Mouse (Mus musculus) gastrocnemius, postnatal 10 days (tissue): ENCODE results near the gene Macrod2. TPM values are rescaled to one million over a fixed set of nuclear protein-coding genes. Genes with fewer than 3 reads are reported as not detected.

Experiments
- DNase-seq: peaks from one replicate; pipeline ENCODE4 v3.0.0; 2021; ENCODE audit warnings: mixed read lengths
- total RNA-seq, 2 experiments: library from RNA; stranded (reverse); gene quantifications; 2 replicates each; pipeline ENCODE4 v1.2.3; 2021

Macrod2 gene
- total RNA-seq, 2 experiments from 2014 or later = 16.6 to 17.4 TPM

DNA sequence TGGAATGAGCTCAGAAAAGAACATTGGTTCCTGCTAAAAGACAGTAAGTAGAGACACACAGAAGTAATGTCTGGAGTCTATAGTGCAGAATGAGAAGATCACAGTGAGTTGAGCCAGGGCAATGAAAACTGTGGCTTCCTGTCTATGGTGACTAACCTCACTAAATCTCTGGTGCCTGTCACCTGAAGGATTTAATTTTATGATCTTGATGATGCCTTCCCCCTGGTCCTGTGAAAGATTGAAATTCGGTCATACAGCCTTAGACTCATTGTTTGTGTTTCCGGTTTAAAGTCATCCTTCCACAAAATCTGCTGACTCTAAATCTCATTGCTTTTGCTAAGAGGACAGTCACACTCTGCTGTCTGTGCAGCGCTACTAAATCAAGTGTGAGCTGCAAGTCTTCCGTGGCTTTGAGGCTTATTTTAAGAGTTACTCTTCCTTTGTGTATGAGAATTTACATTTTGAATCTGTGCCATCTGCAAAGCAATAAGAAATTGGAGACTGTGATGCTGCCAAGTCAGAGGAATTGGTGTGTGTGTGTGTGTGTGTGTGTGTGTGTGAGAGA is 1836.0 kb downstream of the Macrod2 start:
- DNase-seq = no peak

DNA sequence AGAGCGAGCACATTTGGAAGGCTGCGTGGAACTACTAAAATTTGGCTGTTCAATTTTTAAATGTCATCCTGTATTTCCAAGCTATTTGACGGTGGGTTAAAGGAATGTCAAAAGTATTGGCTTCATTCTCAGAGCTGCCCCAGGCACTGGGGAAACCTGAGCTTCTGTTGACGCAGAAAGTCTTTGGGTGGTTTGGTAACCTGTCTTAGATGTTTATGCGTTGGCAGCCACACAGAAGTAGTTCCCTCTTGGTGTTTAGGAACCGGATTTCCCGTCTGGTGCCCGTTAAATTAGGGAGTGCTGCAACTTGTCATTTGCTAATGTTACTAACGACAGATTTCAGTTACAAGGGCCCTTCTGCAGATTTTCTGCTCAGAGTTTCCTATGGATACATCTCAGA is 1837.7 kb downstream of the Macrod2 start:
- no peak for DNase-seq

DNA sequence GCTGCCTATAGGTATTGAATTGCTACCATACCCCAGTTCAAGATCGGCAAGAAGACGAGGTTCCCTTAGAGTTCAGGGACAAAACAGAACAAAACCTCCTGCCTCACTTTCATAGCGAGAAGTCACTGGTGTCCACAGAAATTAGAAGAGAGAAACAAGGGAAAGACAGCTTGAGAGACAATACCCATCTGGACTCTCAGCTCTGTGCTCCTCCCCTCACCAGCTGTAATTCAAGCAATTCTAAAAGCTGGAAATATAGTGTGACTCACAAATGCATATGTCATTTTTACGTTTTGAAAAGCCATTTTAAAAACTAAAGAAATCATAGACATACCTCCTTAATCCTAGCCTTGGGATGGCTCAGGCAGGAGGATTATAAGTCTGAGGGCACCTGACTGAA is 1848.4 kb downstream of the Macrod2 start:
- no peak for DNase-seq

DNA sequence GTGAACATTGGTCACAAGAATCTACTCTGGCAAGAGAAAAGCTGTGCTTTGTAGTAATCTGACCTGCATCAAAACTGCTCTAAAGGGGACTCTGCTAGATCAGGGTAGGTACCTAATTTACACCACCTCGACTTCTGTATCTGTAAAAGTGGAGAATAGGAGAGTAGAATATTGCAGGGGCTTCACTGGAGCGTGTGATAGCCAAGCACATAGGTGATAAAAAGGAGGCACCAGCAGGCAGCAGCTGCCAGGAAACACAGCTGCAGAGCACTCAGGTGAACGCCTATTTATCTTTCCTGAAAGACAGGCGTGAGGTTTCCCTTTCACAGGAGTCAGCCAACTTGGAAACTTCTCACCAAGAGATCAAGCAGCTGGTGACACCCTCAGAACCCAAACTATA is 1855.3 kb downstream of the Macrod2 start:
- no peak for DNase-seq

DNA sequence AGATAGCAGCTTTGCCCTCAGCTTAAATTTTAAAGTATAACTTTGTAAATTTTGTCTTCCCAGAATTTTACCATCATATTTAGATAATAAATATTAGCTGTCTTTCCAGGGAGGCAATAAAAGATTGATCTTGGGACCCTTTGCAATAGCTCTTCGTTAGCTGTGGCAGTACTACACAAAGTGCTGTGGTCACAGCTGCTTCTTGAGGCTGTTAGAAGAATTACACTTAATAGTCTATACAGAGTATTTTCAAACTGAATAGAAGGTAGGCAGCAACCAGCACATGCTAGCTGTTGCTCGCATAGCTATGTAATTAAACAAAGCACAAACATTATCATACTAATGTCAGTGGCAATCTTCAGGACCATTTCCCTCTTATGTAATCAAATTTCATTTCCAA is 1856.4 kb downstream of the Macrod2 start:
- no peak for DNase-seq

DNA sequence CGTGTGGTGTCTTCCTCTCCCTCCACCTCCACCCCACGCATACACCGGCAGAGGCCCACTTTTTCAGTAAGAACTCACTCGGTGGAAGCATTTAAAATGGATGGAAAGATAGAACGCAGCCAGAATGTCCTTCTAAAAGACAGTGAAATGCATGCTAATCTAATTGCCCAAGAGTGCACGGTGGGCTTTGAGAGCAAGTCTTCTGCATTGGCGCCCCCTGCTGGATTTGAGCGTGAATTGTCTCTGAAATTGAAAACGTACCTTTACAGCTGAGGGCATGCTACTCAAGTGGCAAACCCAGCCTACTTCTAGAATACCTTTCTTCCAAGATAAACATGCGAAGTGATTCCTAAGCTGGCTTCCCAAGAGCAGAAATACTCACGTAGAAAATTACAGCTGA is 1858.8 kb downstream of the Macrod2 start:
- DNase-seq = peak; percentile 69

DNA sequence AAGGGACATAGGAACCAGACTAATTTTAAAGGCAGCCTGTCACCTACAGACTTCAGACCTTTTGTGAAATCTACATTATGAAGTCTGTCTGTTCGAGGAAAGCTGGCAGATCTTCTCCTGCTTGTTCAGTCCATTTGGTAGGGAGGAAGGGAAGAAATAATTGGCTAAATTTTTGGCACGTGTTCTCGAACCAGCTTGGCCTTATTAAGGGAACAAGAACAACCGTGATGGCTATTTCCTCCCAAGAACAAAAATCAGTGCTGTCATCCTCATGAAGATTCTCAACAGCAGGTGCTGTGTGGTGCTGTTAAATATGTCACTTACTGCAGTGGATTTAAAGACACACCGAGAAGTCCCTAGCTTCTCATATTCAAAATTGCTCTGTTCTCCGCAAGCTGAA is 1859.5 kb downstream of the Macrod2 start:
- DNase-seq = no peak

DNA sequence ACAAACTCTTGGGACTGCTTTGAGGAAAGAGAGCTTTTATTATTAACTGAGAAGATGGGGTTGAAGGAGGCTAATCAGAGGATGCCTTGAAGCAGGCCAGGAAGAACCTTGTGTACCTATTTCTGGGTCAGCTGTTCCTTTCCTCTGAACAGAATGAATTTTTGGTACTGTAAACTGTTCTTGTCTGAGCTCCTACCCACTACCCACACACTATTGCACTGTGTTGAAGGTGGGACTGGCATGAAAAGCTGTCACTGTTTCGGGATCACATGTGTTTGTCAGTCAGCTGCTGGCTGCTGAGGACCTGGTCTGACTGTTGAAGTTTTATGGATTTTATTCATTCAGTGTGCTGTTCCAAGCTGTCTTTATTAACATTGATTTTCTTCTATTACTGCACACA is 1862.4 kb downstream of the Macrod2 start:
- DNase-seq = no peak

DNA sequence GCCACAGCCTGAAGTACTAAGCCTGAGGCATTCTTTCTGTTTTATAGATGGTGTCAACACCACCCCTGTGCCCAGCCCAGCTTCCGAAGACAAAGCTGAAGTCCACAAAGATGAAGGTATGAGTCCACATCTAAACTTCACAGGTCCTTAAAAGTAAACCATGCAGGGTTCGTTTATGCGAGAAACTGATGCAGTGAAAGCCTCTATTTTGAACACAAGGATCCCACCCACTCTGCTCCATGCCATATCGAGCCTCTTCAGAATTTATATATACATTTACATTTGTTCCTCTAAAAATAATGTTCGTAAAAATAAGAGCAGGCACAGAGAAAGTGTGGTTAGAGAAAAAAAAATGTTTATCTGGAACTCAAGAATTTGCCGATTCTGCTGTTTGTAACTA is 1865.9 kb downstream of the Macrod2 start:
- no peak for DNase-seq

DNA sequence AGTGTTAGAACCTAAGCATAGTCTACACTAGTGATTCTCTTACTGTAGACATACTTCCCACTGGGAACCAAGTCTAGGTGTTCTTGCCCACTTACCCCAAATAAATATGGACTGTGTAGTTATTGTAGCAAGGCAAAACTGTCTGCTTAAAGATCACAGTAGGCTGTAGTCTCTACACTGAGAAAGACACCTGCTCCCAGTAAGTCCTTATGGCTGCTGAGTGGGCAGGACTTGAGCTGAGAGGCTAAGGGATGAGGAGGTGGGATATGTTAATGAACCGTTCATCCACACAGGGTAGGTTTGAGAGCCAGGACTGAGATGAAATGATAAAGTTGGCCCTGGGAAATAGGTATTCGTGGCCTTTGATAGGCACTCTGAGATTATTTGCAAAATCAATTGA is 1869.6 kb downstream of the Macrod2 start:
- no peak for DNase-seq

DNA sequence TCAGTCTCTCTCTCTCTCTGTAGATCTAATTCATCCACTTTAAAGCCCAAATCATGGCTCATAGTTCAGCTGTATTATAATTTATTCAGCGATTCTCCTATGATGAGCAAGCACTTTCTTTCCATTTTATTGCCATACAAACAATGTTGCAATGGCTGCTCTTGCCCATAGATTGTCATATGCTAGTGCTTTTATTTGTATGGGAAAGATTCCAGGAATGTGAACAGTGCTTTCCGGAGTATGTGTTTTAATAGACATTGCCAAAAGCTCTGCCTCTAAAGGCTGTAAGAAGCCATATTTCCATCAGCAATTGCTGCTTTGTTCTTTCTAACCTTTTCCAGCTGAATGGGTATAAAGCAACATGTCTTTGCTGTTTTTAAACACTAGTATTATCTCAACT is 1872.7 kb downstream of the Macrod2 start:
- DNase-seq = no peak

DNA sequence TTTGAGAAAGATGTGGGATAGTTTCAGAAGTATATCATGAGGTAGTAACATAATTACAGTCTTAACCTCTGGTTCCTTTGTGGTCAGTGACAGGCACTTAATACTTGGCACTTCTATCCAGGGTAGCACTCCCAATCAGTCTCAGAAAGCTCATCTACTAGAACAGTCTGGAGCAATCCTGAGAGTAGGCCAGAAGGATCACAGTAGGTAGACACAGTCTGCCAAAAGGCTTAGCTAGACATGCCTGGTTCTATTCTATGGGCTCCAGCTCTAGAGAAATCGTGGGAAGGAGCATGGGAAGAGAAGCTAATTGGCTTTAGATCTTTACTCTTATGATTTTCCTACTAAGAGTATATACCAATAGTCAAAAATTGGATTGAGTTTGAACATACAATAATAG is 1891.7 kb downstream of the Macrod2 start:
- DNase-seq = no peak

DNA sequence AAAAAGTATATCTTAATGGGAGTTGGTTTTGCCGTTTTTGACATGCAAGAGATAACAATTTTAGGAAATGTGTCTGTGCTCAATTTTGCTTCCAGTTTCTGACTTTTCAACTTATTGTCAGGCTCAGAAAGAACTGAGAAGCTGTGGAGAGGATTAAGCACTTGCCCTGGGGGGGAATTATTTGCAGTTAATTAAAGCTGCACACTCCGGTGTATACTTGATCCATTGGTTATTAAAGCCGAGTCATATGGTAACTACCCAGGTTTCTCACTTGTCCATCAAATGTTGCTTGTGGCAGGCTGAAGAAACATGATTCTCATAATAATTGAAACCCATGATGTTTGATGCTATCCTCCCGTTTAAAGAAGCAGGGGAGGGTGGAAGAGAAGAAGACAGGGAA is 1899.7 kb downstream of the Macrod2 start:
- DNase-seq = no peak

DNA sequence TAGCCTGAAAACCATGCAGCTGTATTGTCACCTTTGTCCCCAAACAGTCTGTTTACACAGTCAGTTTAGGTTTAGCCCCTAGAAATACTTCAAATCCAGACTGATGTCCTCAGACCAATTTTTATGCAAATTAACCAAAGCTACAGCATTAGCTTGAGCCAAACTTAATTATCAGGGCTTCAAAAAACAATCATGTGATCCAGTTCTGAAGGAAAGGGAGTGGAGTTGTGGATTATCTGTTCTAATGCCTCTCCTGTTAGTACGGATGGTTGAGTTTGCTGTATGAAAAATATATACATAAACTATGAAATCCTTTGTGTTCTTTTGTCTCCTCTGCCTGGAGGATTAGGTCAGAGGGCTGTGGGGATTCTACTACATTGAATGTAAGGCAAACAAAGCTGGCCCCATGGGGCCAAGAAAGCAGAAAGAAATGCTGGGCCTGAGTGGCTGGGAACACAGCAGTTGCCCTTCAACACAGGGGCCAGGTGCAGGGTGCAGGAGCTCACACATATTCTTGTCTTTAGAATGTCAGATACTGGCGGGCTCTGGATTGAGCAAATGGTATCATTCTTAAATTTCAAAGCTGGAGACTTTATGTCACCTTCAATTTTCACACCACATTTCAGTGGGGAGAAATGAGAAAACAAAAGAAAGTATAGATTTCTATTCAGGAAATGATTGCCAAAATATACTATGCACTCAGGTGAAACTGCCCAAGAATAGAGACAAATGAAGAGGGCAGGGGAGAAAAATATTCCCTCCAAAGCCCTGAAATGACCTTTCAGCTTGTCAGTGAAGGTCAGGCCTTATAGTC is 1908.2 kb downstream of the Macrod2 start:
- no peak for DNase-seq

DNA sequence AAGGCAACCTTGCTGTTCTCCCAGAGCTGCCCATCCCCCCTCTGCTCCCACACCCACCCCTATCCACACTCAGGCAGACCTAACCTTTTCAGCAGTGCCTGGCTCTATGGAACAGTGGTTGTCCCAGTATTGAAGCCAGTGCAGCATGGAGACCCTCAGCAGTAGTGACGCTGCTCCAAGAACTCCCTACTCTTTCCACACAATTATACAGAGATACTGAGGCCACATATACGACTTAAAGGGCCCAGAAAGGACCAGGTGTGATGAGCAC is 1908.7 kb downstream of the Macrod2 start:
- no peak for DNase-seq

DNA sequence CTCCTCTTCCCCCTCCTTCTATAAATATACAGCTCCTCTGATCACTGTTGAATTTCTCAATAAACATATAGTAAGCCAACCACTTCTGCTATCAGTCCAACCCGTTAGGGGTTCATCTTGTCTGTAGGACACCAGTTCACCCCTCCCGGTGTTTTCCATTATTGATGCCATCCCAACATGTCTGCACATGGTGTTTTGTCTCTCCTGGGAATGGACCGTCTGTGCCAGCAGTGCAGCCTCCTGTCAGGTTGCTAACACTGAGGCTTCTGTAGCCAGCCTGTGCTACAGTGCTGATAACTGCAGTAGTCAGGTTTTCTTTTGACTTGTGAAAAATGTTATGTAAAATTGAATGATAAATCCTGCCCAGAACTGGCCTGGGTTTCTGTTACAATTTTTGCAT is 1928.0 kb downstream of the Macrod2 start:
- no peak for DNase-seq

DNA sequence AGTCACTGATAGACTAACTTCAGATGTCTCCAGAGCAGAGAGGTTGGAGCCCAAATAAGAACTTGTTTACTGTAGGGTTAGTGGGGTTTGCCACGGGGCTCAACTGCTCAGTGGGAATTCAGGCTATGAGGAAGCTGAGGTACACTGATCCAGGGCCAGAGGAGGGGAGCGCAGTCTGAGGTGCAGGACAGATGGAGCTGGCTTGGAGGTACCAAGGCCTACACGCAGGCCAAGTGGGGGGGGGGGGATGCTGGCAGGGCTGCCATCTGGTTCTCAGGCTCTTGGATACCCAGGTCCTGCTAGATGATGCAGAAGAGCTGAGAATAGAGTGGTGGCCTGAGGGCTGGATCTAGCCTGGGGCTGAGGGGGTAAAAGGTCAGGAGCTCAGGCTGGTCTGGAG is 1931.6 kb downstream of the Macrod2 start:
- no peak for DNase-seq

DNA sequence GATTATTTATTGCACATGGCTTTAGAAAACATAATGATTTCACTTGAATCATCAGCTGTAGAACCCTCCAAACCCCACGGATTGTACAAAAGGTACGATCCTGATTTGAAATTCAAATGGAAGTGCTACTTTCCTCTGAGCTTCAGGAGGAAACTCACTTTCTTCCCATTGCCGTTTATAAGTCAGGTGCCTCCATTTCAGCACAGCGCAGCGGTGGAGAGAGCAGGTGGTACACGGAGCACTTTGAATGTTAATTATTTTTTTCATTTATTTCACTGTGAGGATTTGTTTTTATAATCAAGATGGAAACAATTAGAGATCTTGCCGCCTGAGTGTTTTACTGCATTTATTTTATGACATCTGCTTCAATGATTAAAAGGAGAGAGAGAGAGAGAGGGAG is 1934.7 kb downstream of the Macrod2 start:
- DNase-seq = no peak

DNA sequence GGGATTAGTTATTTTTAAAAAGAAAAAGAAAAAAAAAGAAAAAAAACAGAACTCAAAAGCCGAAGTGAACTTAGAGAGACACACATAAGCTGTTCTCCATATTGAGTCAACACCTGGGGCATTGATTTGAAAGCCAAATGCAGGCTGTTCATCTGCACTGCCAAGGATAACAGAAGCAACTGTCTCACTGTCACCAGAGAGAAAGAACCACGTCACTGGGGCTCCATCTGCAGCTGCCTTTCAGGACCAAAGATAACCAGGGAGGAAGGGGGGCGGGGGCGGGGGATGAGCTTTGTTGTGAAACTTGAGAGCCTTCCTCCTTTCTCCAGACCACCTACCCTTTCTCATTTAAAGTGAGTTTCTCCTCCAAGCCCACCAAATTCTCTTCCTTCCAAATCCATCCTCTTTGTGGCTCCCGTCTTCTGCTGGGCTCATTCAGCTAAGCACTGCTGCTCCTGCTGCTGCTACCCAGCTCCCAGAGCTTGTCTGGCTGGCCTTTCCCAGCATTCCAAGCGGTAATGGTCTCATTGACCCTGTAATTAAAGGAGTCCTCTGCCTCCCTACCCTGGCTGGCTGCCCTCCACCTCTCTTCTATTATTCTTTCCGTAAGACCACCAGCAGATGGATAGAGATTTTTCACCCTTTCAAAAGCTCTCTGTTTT is 1939.5 kb downstream of the Macrod2 start:
- no peak for DNase-seq

DNA sequence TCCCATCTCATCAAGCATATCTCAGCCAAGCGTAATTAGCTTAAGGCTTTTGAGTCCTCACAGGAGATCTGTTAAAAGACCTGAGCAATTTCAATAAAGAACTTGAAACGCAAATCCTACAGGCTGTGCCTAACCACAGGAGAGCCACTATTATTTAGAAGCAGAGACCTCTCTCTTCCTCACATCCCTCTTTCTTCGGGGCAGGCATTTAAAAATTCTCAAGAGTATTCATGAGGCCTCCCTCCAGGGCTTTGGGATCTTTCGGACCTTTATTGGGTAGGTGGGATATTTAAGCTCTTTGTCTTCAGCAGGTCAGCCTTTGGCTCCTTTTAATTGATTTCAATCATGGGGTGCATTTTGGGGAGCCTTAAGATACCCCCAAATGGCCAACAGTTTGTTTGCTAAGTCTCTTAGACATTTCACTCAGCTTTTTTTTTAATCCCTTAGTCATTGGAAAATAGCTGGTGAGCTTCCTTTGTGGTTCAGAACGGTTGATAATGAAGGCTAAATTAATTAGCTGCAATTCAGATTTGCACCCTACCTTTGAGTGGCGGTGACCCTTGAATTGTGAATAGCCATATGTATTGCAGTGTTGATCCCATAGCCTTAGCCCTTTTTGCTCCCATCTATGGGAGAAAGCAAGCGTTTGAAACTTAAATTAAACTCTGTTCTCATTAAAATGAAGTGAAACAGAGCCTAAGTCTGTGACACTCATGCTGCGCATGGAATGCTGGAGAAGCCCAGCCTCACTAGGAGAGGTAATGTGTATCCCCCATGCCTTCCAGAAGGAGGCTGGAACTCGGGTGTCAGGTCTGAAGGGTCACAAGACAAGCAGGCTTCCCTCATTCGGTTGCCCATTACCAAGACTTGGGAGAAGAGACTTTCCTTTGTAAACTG is 1940.2 kb downstream of the Macrod2 start:
- DNase-seq = no peak

DNA sequence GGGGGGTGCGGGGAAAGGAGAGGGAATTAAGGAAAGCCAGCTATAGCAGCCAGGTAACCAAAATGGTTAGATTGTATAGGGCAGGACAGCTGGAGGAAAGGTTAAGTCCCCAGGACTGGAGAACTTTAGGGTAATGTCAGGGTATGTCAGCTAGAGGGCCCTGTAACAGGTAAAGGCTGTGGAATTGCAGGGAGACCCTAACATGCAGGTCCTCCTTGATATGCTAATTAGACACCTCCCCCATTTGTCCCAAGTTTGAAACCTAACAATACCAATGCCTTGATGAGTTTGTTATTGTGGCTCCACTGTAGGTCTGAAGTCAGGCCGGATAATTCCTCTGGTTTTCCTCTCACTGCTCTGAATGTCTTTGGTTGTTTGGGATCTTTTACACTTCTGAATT is 1948.9 kb downstream of the Macrod2 start:
- no peak for DNase-seq

DNA sequence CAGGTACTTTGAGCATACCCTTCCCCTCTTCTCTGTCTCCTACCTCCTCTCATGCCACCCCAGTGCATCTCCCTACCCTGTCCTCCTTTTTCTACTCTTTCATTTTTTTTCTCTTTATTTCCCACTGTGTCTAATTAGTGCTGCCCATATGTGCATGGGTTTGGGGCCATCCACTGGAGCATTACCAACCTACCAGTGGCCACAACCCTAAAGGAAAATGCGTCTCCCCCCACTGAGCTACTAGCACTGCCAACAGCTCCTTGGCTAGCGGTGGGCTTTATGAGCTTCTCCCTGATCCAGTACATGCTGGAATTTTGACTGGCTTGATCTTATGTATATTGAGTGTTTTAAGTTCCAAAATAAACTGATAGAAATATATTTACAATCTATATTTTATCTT is 1949.6 kb downstream of the Macrod2 start:
- DNase-seq = no peak

DNA sequence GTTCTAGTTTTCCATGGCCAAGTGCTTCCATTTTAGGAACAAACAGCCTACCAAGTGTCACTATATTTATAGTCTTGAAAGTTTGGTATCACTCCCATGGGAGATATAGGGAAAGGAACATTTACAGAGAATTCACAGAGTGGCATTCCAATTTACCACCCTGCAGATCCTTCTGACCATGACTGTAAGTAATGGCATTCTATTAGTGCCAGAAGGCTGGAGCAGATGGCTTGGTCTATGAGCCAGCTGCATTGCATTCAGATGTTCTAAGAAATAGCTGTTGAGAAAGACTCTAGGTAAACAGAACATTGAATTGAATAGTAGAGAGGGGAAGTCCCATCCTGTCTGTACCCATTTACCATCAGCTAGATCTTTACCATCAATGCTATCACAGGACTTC is 1954.7 kb downstream of the Macrod2 start:
- no peak for DNase-seq
